Mouse (Mus musculus): Measurements from ENCODE around the gene Tmem199.

Tmem199 gene

GRCm38 (mm10) chr11:78524838-78525237 lies 12.9 kb upstream of the Tmem199 start:
- DNase-seq (ENCODE audit: low read depth), result no peak

DNA sequence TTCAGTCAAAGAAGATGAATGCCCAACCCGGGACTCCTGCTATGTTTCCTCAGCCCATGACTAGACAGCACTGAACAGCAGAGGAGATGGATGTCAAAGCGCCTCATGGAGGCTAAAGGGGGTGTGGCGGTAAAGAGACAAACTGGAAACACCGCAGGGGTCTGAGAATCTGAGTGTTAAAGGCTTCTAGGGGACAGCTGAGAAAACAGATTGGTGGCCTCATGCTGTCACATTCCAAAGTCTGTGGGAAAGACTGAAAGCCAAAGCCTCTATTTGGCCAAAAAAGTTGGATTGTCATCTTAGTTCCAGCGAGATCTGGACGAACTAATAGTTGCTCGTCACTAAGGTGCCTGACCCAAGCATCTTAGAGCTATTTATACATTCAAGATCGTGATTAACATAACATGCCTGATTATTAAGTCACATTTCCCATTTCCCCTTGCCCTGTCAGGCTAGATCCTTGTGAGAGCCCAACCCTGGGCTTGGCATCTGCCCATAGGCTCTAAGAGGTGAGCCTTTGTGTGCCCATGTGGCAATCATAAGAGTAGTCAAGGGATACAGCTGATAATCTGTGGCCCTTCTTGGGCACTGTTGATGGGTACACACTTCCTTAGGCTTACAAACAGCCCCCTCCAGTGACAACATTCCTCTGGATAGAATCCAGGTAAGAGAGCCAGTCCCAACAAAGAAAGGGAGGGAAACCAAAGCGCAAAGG lies 11.4 kb upstream of the Tmem199 start:
- DNase-seq (ENCODE audit: low read depth), result no peak

DNA sequence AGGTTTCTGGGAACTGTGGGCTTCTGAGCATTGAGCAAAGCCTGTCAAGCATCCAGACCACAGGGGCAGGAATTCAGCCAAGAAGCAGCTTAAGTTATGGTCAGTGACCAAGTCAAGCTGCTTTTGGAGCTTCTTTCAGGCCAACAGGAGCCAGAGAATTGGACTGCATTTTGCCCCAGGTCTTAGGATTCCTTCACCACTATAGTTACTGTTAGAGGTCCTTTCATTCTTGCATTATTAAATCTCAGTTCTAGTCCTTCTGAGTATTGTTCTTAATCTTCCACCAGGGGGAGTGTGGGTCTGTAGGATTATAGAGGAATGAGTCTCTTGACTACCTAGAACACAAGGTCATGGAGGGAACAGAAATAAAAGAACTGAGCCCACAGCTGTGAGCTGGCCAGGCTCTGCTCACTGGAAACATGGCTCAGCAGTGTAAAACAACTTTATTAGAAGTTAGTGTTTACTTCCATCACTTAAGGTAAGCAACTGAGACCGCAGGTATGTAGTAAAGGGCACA lies 10.6 kb upstream of the Tmem199 start:
- peak; percentile 70 for DNase-seq (ENCODE audit: low read depth)

- DNase-seq (ENCODE audit: low read depth), result no peak
These were observed 9.9 kb upstream of the Tmem199 start for GRCm38 (mm10) chr11:78521880-78522279.

- no peak for DNase-seq (ENCODE audit: low read depth)
These were observed 7.0 kb upstream of the Tmem199 start for GRCm38 (mm10) chr11:78518931-78519330.

GRCm38 (mm10) chr11:78515549-78516325 lies 3.8 kb upstream of the Tmem199 start:
- peak; percentile 66 for DNase-seq (ENCODE audit: low read depth)

GRCm38 (mm10) chr11:78513106-78513790 lies 1.3 kb upstream of the Tmem199 start:
- DNase-seq (ENCODE audit: low read depth), result no peak

DNA sequence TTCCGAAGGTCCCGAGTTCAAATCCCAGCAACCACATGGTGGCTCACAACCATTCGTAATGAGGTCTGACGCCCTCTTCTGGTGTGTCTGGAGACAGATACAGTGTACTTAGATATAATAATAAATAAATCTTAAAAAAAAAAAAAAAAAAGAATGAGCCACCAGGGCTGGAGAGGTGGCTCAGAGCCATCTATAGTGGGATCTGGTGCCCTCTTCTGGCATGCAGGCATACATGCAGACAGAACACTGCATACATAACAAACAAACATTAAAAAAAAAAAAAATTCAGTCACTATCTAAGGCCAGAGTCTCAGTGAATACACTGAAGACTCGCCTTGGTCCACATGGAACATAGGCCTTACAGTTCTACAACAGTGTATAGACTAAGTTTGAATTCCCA lies 2.8 kb downstream of the Tmem199 start:
- peak; percentile 65 for DNase-seq (ENCODE audit: low read depth)

DNA sequence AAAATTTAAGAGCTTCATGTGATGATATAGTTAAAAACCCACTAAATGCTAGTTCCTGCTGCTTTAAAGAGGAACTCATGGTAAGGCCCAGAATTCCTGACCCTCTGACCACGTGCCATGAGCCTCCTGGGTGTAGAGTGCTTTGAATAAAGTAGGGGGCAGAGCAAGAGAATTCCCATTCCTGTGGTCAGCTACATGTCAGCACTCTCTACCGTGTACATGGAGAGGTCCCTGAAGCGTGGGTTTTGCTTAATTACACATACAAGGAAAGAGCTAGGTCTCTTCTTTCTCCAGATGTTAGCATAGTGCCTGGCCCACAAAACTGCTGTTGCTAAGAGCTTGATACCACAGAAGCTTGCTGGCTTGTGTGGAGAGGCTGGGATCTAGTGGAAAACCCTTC lies 6.5 kb downstream of the Tmem199 start:
- no peak for DNase-seq (ENCODE audit: low read depth)

GRCm38 (mm10) chr11:78502909-78503650 lies 8.9 kb downstream of the Tmem199 start, which contains the start of gene Sebox:
Sebox (plus strand) TSS chr11:78503447.
- DNase-seq (ENCODE audit: low read depth), result no peak

- DNase-seq (ENCODE audit: low read depth), result no peak
These were observed 10.4 kb downstream of the Tmem199 start for GRCm38 (mm10) chr11:78501529-78501928.

DNA sequence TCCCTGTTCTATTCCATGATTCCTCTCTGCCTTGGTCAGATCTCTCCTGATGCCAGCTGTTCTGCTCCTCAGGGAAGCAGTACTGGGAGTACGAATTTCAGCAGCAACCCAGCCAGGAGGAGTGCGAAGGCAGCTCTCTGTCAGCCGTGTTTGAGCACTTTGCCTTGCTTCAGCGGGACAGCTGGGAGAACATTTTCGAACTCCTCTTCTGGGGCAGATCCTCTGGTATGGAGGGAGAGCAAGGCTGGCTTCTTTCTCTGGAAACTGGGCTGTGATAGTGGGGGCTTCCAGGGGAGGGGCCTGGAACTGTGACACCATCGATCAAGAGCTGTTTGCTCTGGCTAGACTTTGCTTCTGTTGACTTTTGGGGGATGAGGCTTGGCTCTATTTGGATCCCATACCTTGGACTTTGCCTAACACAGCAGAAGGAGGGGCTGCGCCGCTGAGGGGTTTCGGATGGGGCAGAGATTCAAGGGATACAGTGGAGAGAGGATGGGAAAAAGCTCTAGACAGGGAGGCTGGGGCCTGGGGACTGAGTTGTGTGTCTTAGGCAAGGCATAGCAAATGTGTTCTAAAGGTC lies 11.3 kb downstream of the Tmem199 start:
- no peak for DNase-seq (ENCODE audit: low read depth)

- DNase-seq (ENCODE audit: low read depth), result no peak
These were observed 12.4 kb downstream of the Tmem199 start for GRCm38 (mm10) chr11:78499543-78499942.

GRCm38 (mm10) chr11:78499004-78499403 lies 13.0 kb downstream of the Tmem199 start, which contains the start of gene Vtn:
Vtn (plus strand) TSS chr11:78499091.
- DNase-seq (ENCODE audit: low read depth), result no peak

DNA sequence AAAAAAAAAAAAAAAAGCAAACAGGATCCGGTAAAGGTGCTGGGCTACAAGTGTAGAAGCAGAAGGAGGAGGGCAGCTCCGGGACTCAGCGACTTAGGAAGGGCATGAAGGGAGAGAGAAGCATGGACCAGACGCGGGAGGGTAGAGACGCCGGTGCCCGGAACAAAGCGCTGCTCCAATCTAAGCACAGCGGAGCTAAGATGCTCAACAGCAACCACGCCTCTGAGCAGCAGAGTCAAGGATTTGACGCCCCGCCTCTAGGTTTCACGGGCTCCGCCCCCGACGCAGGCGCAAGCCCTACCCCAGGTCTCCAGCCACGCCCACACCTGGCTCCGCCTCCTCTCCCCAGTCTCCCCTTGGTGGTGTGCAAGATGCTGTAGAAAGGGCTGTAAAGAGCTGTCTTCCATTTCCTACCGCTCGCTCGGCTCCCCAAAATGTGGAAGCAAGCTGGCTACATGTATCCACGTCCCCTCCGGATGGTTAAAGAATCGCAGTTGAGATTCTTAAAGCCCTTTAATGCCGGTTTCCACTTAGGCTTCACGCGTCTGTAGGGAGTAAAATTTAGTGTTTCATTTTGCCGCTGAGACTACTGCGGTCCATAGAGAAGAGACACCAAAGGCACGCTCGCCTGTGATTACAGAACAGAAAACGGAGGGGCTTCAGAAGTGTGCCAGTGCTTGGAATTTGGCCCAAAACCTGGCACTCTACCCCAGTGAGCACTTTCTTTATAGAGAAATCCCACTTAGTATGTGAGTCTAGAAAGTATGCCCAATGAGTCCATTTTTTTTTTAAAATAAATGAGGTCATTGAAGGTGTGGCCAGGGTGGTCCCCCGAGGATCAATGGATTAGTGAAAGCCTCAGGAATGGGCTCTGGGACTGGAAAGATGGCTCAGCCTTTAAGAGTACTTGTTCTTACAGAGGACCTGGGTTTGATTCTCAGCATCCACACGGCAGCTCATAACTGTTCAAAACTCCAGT lies 14.1 kb downstream of the Tmem199 start, which contains the start of gene Sarm1:
Sarm1 (minus strand) TSS at position 211 of the 979 bp plus-strand sequence.
- peak; percentile 99 for DNase-seq (ENCODE audit: low read depth)

DNA sequence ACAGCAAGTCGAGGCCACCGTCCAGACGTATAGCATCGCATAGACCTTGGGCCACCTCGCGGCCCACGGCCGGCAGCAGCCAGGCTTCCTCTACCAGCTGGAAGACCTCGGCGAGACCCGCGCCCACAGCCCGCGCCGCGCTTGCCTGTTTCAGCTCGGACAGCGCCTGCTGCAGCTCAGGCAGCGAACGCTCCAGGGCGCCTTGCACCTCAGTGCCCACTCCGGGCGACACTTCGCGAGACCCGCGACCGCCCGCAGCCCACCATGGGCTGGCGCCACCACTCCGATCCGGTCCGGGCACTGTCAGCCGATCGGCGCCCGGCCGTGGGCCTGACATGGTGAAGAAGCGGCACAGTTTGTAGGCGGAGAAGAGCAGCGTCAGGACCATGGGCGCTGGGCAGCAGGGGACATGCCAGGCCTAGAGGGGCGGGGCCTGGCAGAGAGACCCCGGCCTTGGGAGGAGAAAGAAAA lies 14.9 kb downstream of the Tmem199 start:
- no peak for DNase-seq (ENCODE audit: low read depth)

DNA sequence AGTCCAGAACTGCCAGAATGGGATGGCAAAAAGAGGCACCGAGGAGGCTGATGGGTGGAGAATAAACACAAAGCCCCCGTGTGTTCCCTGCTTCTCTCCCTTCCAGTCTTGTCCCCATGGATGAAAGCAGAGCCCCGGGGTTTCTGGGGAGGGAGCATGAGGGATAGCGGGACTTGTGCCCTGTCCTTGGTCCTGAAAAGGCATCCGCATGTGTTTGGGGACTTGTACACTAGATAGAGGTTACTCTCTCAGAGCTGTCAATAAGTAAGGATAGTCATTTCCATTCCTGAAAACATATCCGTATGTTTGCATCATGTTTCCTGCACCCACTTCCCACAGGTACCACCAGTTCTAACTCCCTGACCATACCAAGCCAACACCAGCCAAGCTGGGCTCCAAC lies 16.1 kb downstream of the Tmem199 start:
- peak; percentile 69 for DNase-seq (ENCODE audit: low read depth)

DNA sequence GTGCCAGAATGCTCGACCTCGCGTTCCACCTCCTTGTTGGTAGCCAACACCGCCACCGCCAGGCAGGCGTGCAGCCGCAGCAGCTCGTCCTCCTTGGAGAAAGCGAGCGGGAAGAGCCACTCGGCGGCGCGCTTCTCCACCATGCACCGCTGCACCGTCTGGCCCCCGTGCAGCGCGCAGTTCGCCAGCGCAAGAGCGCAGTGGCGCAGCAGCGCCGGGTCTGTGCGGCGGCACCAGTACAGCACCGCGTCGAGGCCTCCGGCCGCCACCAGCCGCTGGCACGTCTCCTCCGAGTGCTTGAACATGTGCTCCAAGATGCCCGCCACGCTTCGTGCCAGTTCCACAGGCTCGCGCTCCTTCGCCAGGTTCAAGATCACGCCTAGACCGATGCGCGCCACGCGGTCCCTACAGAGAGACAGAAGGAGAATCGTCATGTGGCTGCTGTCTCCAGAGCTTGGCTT lies 21.2 kb downstream of the Tmem199 start:
- no peak for DNase-seq (ENCODE audit: low read depth)

GRCm38 (mm10) chr11:78488168-78488567 lies 23.8 kb downstream of the Tmem199 start:
- peak; percentile 75 for DNase-seq (ENCODE audit: low read depth)

DNA sequence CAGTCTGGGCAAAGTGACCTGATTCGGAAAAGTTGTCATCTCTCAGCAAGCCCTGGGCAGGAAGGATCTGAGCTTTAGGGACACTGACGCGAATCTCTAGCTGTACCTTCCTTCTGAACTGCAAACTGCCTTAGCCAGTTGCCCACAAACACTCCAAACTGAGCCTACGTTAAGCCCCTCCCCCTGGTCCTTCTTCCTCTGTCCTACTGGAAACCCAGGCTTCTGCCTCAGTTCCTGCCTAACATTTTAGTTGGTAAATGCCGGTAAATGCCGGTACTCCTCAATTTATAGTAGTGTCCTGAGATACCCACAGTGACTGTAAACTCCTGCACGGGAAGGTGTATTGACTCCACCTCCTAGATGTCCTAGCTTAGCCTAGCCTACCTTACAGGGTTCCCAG lies 28.3 kb downstream of the Tmem199 start:
- DNase-seq (ENCODE audit: low read depth), result no peak

All from induced T-regulatory cell, adult 2 months (primary cell).